Mouse (Mus musculus) B cell, adult 2 months (primary cell): ENCODE measurements around the gene Zscan2.

Experiments
- DNase-seq, 2 experiments: peaks; one replicate each; pipeline ENCODE4 v3.0.0; 2022

Zscan2 gene

DNA sequence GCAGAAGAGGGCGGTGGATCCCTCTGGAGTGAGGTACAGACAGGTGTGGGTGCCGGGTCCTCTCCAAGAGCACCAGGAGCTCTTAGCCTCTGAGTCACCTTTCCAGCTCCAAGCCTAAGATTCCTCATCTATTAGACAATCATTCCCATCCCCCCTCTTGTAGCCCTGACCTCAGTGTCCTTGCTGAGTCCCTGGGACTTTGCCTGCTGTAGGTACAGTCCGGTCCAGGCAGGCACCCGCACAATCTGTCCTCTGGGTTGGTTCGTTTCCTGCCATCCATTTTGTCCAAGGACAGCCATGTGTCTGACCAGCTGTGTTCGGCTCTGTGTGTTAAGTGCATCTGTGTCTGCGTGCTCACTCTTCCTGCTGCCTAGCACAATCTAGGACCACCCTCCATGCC, 27.9 kb downstream of the Zscan2 start:
- no peak for DNase-seq

DNA sequence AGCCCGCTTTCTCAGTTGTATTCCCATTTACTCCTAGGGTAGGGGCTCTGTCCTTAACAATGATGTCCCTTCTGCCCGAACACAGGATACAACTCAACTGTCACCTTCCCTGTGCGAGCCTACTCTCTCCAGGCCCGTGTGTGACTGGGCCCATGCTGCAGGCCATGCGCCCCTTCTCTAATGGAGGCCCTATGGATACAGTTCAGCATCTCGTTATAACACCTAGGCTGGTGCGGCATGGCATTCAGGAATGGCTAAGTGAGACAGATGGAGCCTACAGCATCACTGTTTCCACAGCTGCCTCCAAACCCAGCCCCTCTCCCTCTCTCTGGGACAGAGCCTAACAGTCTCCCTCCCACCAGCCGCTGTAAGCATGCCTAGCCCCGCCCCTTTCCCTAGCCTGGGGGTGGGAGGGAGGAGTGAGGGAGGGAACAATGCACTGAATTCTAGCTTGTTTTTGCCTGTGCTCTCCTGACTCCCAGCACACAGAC, 28.3 kb downstream of the Zscan2 start:
- peak in 1 of 2 experiments; percentile 13 for DNase-seq

GRCm38 (mm10) chr7:80889841-80890241, 29.1 kb downstream of the Zscan2 start:
- peak; percentile 78 for DNase-seq

DNA sequence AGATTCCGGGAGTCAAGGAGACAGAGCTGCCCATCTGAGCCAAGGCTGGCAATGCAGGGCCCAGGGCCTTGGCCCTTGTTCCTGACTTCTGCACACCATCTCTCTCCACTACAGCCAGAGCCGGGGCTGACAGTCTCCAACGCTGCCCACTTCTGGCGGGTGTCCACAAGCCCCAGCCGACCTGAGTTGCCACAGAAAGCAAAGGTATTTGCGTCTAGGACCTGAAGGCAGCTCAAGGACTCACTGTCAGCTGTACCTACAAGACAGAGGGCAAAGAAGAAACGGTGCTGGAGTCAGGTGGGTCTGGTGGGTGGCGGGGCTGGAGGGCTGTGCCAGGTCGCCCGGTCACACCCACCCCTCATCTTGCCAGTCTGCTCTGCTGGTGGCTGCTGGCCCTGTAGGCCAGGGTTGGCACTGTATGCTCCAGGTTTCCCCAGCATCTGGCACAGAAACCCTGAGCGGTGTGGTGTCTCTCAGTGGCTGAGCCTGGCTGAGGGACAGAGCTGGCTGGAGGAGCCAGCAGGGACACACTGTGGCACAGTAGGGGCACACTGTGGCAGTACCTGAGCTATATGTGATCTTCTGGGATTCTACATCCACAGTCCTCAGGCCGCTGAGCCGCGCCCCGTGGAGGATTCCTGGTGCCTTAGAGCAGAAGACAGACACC, 32.5 kb downstream of the Zscan2 start:
- no peak for DNase-seq

GRCm38 (mm10) chr7:80893753-80894129, 33.0 kb downstream of the Zscan2 start:
- DNase-seq = no peak

DNA sequence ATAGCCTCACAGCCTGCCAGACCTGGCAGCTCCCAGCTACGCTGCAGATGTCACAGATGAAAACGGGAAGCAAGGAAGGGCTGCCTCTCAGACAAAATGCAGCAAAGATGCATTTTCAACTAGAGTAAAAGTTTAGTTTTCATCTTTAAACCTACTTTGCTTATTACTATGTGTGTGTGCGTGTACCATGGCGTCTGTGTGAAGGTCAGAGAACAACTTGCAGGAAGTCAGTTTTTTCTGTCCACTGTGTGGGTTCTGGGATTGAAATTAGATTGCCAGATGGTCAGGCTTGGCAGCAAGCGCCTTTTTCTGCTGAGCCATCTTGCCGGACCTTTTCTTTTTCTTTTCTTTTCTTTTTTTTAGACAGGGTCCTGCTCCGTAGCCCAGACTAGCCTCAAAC, 33.5 kb downstream of the Zscan2 start:
- no peak for DNase-seq

- no peak for DNase-seq
Observed at GRCm38 (mm10) chr7:80894815-80895519, 34.2 kb downstream of the Zscan2 start.

DNA sequence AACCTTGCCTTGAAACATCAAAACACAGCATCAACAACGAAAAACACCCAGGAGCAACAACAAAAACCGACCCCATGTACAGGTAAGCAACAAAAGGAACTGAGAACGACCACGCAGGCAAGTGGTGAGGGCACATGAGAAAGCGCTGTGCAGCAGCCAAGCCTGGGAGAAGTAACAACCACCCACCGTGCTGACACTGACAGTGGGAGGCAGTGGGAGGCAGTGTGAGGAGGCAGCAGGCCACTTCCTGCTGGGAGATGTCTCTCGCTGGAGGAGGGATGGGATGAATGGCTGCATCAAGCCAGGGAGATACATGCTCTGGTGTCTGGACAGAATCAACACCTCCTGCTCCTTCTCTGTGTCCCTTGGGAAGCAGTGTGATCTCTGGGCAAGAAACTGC, 36.4 kb downstream of the Zscan2 start:
- no peak for DNase-seq

- no peak for DNase-seq
Observed at GRCm38 (mm10) chr7:80897721-80898120, 37.0 kb downstream of the Zscan2 start.

DNA sequence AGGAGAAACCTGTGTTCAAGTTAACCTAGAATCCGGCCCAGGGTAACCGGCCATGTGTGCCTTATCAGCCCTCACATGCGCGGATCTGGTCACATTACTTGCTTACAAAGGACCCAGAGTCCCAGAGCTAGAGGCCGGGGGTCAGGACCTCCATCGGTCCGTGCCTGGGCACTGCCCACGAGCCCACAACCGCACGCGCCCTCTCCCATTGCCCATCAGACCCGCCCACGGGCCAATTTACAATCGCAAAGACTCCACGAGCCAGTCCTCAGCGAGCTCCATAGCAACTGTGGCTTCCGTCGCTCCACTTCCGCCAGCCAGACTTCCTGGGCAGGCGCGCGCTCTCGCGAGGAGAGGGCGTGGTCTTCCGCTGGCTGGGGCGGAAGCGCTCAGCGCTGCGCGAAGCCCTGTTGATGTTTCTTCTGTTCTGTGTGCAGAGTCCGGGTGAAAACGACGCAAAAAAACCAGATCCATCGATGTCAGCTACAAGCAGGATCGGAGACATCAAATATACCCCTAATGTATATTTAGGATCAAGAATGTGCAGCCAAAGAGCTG, 40.3 kb downstream of the Zscan2 start, which contains the start of gene Wdr73:
TSS of gene Wdr73 (minus strand) at position 326 of the 558 bp plus-strand sequence.
- peak; percentile 90 to 92 for DNase-seq

DNA sequence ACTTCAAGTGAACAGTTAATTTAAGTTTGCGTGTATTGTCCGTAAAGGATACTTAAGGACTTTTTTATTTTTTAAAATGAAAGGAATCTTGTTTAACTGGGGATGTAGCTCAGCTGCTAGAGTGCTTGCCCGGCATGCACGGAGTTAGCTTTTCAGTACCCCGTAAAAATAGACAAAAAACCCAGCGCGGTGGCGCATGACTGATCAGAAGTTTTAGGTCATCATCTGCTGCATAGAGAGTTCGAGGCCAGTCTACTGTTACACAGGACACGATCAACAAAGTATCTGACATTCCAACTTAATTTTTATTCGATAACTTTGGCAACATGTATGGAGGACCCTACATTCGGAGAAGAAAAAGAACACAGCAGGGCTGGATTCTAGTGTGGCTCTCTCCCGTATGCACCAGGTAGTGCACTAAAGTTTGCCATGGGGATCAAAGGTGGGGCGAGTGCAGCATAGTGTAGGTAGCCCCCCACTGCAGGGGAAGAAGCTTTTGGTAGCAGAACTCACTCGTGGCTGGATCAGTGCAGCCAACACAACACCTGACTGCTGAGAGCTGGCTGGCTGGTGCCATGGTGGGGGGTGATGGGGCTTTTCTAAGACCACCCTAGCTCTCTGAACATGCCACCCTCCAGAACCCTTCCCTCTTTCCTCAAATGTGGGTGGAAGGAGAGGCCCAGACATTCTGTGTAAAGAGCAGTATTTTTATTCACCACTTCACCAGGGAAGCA, 41.0 kb downstream of the Zscan2 start:
- DNase-seq = peak; percentile 39 to 40

DNA sequence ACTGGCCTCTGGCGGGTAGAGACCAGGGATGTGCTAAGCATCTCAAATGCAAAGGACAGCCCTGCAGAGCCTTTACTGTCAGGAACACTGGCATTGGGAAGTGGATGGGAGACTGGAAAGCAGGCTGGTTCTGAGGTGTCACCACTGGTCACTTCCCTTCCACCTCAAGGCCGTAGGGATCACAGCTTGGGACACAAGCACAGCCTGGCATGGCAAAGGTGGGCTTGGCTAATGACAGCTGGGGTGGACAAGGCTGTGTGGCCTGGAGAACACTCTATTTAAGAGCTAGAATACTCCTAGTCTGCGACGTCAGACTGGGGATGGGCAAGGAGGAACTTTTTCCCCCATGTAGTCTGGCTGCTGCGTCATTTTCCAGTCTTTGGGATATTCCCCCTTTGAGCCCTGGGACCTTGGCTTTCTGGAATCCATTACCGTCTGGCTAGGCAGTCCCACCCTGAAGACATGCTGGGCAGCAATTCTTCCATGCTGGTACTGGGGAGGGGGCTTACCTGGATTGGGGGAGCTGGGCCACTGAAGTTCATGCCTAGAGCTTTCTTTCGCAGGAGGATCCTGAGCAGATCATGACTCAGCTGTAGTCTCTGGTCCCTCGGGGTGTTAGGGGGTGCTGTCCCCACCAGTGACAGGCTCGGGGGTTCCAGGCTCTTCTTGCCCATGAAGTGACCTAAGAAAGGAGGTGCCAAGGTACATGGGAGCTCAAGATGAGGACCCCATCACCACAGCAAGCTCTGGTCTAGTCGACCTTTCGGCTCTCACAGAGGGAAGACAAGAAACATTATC, 43.1 kb downstream of the Zscan2 start:
- DNase-seq = no peak

- peak; percentile 42 to 48 for DNase-seq
Observed at GRCm38 (mm10) chr7:80904921-80905515, 44.3 kb downstream of the Zscan2 start, which contains the start of gene Nmb. Nmb (minus strand) TSS chr7:80905076.

DNA sequence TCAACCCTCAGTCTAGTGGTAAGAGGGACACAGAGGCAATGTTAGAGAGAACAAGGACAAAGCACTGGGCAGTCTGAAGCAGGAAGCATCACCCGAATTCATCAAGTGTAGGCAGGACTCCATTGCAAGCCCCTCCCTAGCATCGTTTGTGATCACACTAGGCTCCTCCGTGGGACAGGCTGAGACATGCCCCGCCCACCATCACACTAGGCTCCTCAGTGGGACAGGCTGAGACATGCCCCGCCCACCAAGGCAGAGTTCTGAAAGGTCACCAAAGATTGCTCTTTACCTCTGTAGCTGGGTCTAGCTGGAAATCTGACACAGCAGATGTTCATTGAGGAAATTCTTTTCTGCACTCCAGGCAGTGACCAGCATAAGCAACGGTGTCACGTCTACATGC, 50.3 kb downstream of the Zscan2 start:
- no peak for DNase-seq

DNA sequence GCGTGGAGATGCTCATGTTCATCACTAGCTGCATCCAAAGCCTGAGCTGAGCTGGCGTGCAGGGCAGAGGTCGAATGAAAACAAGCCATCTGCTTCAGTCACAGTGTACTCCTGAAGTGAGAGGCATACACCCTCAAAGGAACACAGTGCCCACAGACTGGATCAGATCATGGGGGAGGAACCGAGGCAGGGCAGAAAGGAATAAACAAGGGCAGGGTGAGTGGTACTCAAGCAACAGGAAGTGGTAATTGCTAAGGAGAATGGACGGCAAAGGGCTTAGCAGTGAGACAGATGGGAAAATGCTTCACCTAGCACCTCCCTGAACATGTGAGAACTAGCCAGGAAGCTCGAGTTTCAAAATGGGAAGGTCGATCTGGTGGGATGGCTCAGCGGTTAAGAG, 51.8 kb downstream of the Zscan2 start:
- DNase-seq = no peak

DNA sequence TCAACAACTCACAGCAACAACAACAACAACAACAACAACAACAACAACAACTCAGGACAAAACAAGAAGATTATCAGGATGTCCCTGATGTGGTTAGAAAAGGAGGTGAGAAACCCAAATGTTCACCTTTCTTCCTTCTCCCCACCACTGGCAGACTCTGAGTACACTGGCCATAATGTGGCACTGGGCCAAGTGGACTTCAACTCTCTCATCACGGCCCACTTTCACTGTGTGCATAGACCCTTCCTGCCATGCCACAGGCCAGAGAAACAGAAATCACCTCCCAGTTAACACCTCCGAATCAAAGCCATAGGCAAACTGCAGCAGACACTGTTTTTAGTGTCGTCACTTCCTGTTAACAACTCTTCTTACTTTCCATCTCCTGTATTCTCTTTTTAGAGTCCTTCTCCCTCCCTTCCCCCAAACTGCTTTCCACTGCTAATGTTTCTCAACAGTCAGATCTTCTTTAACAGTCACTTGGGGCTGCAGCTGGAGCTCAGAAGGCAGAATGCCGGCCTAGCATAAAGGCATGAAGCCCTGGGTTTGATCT, 57.3 kb downstream of the Zscan2 start:
- DNase-seq = no peak

GRCm38 (mm10) chr7:80918982-80919646, 58.4 kb downstream of the Zscan2 start:
- DNase-seq = peak; percentile 58 to 64

GRCm38 (mm10) chr7:80919647-80920008, 58.9 kb downstream of the Zscan2 start:
- DNase-seq = no peak

DNA sequence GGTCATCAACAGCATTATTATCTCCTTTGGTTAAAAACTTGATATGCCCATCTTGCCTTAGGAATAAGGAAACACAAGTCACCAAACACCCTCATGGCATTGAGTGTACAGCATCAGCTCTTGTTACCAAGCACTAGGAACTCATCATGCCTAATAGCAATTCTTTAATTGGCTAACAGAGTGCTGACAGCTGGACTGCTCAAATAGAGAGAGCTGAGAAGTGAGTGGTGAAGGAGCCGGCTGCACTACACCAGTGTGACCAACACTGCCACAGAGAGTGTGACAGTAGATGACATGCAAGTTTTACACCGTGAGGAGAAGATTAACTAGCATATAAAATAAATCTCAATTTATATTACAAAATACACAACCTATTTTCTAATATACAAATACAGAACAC, 62.4 kb downstream of the Zscan2 start:
- no peak for DNase-seq
